Mouse (Mus musculus): ENCODE data around the gene Syt1.

Syt1 gene

DNA sequence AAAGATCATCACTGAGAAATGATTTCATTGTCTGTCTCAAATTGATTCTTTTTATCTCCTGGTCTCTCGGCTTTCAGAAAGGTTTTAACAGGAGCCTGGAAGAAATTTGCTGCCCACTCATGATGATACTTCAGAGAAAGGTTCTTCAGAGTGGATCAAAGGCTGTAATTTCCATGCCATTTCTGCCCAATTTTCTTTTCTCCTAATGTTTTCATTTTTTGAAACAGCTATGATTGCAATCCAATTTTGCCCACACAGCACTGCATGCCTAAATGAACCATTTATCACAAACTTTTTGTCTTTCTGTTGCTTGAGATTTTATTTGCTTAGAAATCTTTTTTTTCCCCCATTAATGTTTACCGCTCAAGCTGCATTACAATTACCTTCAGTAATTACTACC lies 257.5 kb downstream of the Syt1 start:
- DNase-seq (ENCODE audit: low spot score) = no peak

DNA sequence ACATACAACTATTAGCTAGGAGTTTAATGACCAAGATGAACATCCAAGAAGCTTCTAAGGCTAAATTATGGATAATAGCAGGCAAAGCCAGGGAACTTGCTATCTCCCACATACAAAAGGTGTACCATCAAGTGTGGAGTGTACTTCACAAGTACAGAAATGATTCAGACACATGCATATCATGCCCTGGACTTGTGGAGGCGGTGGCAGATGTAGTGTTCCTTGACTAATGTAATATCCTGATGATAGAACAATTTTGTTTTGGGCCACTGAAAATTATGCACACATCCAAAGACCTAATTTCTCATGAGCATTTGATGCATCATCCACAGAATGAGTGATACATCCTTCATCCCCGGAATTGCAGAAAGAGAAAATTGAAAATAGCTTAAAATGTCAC lies 267.0 kb downstream of the Syt1 start:
- no peak for DNase-seq (ENCODE audit: low spot score)

DNA sequence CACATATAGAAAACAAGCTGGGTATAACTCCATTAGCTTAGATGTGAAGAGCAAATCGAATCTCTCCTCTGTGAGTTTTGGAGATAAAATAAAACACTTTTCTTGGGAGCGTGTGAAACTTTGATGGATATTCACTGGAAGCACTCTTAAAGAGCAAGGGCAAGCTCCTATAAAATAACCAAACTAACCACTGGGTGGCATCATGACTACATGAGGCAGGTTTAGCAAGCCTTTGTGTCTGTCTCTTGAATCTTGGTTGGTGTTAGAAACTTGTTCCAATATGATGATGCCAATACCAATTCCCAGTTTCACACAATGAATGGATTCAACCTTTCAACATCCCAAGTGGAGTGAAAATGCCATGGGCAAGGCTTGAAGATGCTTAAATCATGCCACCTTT lies 276.8 kb downstream of the Syt1 start:
- DNase-seq (ENCODE audit: low spot score) = no peak

DNA sequence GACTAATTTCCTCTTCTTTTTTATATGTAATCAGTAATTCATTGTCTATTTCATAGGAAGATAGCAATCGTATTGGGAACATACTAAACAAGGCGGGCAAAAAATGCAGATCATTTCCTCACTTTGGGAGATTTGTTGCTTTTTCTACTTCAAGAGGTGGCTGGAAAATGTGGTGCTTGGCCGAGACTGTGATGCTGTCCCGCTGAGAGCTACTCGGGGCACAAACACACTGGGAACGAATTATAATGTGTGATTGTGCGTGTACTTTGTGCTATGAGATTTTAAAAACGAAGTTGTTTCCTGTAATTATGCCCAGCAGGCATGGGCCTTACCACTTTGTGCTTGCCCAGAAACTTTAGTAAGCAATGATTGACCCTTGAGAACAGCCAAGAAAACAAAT lies 281.8 kb downstream of the Syt1 start:
- no peak for DNase-seq (ENCODE audit: low spot score)

DNA sequence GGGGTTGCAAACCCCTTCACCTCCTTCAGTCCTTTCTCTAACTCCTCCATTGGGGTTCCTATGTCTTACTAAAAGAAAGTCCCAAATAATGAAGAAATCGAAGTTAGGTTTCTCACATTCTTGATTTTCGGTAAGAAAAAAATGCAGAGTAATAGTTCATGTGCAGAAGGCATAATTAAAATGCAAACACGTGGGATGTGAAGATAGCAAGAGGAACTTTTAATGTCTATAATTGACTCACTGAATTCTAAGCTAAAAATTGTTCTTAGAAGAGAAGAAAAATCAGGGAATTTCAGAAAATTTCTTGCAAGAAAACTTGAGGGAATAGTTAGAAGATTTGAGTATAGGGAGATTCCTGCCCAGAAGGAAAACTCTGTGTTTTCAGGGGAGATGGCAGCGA lies 284.4 kb downstream of the Syt1 start:
- DNase-seq (ENCODE audit: low spot score) = no peak

DNA sequence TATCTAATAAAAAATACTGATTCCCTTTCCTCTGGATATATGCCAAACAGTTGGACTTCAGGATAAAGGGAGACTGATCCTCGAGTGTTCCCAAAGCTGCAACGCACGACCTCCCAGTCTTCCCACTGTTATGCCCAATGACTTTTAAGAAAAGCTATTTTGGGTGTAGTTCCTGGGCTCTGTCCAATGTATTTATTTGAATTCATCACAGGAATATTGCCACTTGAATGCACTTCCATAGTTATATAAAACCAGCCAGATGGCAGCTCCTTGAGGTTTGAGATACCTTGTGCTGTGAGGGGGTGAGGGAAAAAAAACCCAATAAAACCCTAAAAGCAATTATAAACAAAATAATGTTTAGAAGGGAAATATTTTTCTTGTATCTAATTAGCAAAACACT lies 285.9 kb downstream of the Syt1 start:
- DNase-seq (ENCODE audit: low spot score) = no peak

DNA sequence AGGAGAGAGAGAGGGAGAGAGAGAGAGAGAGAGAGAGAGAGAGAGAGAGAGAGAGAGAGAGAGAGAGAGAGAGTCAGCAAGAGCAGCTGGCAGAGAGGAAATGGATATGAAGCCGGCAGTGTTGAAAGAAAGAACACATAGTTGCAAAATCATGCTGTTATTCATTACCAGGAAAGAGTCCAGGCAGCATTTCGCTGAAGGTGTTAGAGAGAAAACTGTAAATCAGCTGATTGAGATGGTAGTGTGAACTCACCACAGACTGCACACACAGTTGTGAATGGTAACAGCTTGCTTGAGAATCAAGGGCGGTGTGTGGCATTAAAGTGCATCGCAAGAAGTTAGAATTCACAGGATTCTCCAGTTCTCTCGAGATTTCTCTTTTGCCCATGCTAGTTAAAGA lies 300.3 kb downstream of the Syt1 start:
- no peak for DNase-seq (ENCODE audit: low spot score)

DNA sequence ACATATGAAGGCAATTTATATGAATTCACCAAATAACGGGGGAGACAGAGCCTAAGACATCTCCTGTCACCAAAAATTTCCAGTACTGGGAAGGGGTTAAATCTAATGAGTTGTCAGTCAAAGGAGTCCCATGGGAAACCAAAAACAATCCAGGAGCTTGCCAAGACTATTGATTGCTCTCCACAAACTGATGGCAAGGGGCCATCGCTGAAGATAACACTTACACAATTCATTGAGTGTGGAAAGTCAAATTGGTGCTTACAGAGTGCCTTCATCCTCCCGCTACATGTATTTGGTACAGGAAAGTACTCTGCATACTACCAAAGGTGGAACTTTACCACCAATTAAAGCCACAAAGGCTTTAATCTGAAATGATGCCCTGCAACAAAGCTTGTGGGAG lies 305.1 kb downstream of the Syt1 start:
- DNase-seq (ENCODE audit: low spot score) = no peak

DNA sequence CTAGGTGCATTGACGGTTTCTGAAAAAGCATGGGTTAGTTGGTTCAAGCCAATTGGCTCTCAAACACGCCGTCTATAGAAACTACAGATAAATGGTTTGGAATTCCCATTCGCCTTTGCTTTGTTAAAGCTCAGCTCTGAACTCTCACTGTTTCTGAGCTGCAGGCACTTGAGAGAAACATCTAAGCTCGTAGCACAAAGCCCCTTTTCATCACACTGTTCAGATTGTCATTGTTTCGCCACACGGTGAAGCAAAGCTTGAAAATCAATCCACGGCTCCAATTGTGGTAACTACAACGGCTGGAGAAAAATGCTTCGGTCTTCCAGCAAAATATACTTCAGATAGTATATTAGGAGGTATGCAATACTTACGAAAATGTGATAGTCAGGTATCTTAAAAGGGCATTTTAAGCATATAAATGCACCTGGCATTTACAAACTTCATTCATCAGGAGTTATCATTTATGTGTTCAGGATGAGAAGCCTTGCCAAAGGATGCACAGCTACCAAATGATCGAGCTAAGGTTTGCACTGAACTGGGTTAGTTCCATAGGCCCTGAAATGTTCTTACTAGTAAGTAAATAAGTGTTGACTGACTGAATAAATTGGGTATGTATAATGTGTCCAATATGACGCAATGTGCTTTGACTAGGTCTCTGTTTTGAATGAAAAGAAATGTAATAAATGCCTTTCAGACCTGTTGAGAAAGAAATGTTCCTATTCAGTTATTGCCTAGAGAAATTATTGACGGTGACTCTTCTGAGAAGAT lies 309.2 kb downstream of the Syt1 start:
- no peak for DNase-seq (ENCODE audit: low spot score)

DNA sequence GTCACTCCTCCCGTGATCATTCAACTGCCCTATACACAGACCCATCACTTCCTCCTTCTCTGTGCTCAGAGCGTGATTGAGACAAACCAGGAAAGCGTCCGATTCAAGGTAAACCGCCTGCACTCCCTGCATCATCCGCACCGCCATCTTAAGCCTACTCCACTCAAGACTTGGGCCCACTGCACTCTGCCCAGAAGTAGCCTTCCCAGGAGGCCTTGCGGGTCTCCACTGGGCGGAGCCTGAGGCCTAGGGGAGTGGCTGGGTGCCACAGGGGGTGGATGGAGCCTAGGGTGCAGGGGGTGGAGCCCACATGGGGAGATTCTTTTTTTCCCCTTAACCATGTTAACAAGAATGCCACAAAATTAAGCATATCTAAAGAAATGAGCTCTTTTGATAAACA lies 310.8 kb downstream of the Syt1 start, which contains the start of gene Gm5136:
Gm5136 (minus strand) TSS at position 215 of the 400 bp plus-strand sequence.
- DNase-seq (ENCODE audit: low spot score) = no peak

DNA sequence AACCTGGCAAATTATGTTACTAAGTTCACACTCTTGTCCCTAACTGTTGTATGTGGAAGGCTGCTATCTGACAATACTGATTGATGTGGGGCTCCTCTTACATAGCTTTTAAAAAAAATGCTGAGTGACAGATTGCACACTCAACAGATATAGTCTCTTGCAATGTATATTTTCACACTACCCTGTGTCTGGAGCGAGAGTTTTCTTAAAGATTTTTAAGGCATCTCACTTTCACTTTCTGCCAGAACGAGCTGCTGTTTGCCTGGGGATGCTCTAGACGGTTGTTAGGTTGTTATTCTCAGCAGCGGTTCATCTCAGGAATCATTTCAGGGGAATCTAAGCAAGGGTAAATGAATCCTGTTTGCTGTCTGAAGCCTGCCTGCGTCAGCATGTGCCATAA lies 313.7 kb downstream of the Syt1 start:
- no peak for DNase-seq (ENCODE audit: low spot score)

DNA sequence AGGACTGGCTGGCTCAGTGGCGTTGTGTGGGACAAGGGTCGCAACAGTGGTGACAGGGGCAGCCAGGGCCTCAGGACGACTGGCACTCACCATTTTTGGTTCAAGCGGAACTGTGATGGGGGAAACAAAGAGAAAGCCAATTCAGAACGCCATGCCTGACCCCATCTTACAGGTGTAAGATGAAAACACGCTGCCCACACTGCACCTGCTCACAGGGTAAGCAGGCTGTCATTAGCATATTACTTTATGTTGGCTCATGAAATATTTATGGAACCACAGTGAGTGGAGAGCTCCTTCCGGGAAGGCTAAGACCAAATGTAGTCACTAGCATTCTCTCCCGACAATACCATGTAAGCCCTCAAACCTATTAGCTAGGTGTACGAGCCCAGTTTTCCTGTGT lies 319.8 kb downstream of the Syt1 start:
- DNase-seq (ENCODE audit: low spot score) = no peak

DNA sequence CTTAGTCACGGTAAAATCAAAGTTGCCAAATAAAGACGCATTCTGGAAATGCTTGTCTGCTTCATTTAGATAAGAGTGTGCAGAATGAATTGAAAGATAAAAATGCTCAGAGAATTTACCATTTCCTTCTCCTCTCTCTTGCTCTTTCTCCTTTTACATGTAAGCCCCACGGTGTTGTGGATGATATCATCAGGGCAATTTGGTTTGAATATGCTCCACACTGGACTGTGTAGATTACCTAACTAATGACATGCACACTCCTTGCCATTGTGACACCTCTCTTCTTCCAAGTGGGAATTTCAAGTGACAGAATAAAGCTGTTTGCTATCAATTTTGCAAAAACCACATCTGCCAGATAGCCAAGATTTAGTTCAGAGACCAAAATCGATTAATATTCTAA lies 324.1 kb downstream of the Syt1 start:
- DNase-seq (ENCODE audit: low spot score) = no peak

DNA sequence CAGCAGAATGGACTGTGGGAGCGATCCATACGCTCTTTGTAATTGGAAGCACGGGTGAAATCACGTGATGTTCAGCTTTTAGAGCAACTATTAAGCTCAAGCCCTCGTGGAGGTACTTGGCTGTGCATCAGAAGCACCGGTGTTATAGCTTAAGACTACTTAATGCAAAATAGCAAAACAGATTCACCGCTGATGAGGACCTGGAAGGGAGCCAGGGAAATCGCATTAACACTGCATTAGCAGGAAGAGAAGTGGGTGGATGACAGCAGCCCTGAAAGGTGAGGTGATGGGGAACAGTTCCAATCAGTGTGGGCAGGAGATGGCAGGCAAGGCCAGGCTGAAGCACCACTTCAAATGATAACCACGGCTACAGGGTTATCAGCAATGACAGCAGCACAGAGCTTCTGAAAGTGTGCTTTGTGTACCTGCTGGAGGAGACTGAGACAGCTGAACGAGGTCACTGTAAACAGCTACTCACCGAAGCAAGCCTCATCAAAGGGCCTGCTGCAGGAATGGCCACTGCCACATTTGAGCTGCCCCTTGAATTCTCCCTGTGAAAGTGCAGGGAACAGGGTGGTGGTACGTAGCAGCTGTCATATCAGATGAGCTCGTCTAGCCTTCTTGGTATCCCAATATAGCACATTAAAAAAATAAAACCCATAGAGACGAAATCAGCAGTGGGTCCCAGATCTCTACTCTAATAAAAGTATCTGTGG lies 330.9 kb downstream of the Syt1 start:
- DNase-seq (ENCODE audit: low spot score) = no peak

DNA sequence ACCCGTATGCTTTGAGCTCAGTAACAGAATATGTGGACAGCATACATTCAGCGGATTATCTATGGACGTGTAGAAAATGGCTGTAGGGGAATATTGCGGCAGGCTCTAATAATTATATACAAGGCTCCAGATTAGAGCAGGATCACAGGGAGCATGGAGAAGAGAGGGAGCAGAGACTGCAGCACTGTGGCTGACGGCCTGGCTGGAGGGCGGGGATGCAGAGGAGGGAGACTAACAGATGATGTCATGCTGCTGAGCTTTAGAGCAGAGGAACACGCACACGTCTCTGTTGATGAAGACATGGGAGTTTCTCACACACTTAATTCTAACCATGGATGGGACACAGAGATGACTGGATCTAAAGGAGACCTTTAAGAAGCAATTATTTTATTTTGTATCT lies 333.7 kb downstream of the Syt1 start:
- DNase-seq (ENCODE audit: low spot score) = no peak

DNA sequence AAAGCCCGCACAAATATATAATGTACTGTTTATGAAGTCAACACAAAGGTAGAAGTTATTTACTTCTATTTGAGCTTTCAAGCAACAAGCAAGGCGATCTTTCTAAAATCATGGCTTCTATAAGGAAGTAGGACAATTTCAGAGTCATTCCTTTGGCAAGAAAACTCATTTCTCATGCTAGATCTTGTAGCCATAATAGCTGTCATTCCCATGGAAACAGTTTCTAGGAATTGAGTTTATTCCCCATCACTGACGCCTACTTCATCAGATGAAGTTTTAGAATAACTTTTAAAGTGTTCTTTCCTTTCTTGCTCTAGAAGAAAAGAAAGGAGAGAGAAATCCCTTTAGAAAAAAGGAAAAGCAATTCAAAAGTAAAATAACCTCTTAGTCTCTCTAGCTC lies 341.8 kb downstream of the Syt1 start:
- no peak for DNase-seq (ENCODE audit: low spot score)

DNA sequence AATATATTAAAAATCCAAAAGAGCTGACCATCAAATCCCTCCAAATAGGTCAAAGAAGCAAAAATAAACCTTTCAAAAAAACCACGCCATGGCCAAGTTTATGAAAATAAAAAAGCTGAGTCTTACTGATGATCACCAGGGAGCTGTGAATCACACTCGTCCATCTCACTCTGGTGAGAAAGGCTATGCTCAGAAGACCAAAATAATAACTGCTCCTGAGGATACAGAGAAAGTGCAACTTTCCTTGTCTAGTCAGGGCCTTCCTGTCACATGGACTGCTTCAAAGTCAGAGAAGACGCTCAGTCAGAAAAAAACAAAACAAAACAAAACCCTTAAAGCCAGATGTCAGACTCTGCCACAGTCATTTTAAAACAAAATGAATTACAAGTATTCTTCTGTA lies 350.5 kb downstream of the Syt1 start:
- no peak for DNase-seq (ENCODE audit: low spot score)

DNA sequence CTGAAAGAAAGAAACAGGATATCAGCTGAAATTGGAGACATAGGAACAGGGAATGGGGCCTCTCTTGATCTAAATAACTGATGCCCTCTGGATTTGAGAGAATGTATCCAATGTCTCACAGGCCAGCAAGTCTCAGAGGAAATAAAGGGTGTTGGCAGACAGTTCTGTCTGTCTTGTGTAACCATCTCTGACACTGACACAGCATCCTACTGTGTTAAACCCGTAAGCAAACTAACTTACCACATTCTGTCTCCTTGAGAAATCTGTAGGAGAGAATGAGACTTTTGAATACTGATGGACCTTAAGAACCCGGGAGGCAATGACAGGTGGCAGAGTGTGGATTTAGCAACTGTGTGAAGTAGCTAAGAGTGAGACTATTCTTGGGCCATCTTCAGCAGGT lies 352.5 kb downstream of the Syt1 start:
- DNase-seq (ENCODE audit: low spot score) = no peak

DNA sequence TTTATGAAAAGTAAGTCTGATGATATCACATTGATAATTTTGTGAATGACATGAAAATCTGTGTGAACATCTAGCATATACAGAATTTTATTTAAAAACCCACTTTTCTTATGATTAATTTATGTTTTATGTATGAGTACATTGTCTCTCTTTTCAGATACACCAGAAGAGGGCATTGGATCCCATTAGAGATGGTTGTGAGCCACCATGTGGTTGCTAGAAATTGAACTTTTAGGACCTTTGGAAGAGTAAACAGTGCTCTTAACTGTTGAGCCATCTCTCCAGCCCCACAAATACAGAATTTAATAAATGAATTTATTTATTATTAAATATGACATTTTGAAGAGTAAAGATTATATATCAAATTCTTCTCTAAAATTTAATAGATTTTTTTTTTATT lies 353.1 kb downstream of the Syt1 start:
- no peak for DNase-seq (ENCODE audit: low spot score)

DNA sequence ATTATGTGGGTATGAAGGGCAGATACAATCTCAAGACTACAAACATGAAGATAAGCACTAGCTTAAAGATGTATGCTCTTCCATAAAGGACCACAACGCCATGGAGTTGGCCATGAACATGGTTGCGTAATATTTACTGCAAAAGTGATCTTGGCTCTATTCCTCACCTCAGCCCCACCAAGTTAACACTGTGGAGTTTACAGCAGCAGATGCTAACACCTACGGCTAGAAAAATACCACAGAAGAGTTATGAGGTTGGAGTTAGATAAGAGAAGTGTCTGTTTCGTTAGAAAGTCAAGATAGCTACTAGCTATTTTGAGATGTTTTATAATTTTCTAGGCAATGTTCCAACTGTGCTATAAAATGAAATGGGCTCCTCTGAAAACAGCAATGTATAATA lies 353.9 kb downstream of the Syt1 start:
- no peak for DNase-seq (ENCODE audit: low spot score)

DNA sequence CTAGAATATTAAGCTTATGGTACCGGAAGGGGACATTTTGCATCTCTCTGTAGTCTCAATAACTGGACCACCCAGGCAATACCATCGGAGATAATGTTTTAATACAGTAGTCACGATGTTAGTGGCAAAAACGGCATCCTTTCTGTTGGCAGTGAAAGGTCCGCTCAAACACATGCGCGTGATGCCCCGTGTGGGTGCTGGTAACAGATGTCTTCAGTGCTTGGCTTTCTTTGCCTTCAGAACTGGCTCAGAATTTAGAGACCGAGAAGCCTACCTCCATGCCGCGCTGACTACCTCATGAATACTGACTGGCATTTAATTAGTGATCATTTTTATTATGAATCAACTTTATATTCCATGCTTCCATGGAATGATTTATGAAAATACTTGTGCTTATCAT lies 355.7 kb downstream of the Syt1 start:
- no peak for DNase-seq (ENCODE audit: low spot score)

DNA sequence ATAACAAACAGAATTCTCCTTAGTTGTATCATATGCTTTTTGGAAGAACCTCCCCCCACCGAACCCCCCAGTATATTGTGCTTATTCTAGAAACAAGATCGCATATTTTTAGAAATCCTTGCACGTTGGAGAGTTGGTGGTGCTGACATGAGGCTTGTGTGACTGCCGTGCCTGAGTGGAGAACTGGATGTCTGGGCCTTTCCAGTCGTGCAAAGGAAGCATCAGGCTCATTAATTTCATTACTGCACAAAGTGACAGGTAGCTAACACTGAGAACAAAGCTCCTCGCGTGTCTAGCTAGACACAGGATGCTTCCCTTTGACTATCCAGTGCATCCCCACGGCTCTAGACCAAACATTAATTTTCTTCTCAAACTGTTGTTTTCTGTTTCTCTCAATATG lies 358.0 kb downstream of the Syt1 start:
- no peak for DNase-seq (ENCODE audit: low spot score)

DNA sequence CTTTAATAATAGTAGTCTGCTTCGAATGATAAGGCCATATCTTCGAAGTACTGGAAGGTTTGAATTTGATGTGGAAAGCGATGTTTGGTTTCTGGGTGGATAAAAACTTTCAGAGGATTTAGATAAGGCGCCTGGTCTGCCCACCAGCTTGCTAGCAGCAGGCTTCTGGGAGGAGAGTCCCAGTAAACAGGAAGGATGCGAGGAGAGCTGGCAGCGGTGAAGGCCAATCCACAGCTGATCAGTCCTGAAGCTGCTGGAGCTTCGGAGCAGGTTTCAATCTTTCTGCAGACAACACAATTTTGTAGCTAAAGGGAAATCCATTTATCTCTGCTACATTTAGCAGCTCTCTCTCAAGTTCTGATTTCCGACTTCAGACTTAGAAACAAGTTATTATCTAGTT lies 358.7 kb downstream of the Syt1 start:
- no peak for DNase-seq (ENCODE audit: low spot score)

DNA sequence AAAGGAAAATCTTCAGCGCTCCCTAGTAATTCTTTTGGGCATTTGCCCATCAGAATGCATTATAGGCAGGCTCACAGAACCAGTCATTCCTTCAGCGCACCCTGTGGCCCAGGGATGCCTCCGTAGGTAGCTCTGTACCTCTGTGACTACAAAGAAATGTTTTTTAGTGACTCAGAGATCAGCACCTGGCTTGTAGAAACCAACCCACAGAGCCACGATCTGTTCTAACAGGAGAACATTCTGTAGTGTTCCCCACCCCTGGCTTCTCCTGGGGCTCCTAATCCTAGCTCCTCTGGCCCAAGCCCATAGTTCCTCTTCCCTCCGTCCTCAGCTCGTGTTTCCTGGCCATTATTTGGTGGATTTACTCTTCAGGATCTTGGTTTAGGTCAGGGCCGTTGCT lies 361.6 kb downstream of the Syt1 start:
- no peak for DNase-seq (ENCODE audit: low spot score)

Measured in c-Kit-positive CD71-positive TER-119-positive erythroid progenitor cells, embryonic 14.5 days (primary cell).